Mouse (Mus musculus) heart, adult 2 months (tissue): Measurements from ENCODE around the gene Gm1043.

Source experiments
- CTCF ChIP-seq: fragments of 200-600 bp; IDR thresholded peaks from 2 replicates; pipeline ENCODE4 v1.8.1; 2022; ENCODE audit warnings: antibody characterized with exemption, mild to moderate bottlenecking, moderate library complexity
- EP300 ChIP-seq: fragments of 200-500 bp; IDR thresholded peaks from 2 replicates; pipeline ENCODE4 v1.6.1; 2011; ENCODE audit warnings: low read depth, low read length, control low read depth; ENCODE audit not compliant: insufficient read depth
- POLR2A ChIP-seq: fragments of 200-500 bp; IDR thresholded peaks from 2 replicates; pipeline ENCODE4 v1.6.1; 2011; ENCODE audit warnings: mild to moderate bottlenecking, low read depth, low read length, control low read depth; ENCODE audit not compliant: insufficient read depth

DNA sequence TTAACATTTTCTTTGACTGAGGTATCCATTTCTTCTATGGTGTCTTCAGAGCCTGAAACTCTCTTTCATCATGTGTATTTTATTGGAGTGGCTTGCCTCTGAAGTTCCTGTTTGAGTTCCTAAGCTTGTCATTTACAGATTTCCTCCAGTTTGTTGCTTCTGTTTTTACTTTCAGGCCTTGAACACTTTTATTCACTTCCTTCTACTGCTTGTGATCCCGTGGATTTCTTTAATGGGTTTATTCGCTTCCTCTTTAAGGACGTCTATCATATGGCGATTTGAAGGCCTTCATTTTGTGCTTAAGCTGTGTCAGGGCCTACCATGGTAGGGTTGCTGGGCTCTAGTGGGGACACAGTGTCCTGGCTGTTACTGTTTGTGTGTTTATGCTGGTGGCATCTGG, 11.5 kb upstream of the Gm1043 start:
- no peak for TF ChIP-seq EP300
- TF ChIP-seq CTCF: no peak
- no peak for TF ChIP-seq POLR2A
